Mouse (Mus musculus): Measurements from ENCODE around the gene Slc37a1. TPM values are rescaled to one million over a fixed set of nuclear protein-coding genes. Genes with fewer than 3 reads are reported as not detected.
A peak's percentile ranks its signal among the peaks of the same experiment; 100 is the strongest.

Slc37a1 gene
- total RNA-seq, 2 experiments from 2014 or later = 2.4 to 2.6 TPM

DNA sequence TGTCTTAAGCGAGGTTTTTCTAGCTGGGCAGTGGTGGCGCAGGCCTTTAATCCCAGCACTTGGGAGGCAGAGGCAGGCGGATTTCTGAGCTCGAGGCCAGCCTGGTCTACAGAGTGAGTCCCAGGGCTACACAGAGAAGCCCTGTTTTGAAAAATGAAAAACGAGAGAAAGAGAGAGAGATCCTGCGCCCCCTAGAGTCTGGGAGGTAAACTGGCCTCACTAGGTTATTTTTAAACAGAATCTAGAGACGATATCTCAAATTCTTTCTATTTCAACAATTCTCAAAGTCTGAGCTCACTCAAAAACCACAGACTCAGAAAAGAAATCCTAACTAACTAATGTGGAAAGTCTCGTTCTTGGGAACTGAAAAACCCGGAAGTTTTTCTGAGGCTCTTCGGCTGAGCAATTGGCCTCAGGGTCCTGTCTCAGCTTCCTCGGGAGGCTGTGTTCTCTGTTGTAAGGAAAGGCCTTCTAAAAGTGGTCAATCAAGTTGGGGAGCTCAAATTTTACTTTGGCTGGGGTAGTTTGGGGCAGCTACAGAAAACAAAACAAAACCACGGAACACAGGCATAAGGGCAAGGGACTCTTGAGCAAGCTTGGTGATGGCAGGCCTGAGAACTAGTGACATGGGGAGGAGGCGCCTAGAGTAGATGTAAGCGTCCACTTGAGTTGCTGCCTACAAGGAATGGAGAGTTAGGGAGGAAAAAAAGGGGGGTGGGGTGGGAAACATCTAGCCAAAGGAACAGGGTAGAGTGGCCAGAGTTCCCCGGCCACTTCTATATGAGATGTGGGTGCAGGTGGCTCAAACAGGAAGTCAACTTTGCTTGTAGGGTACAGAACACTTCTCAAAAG, 8.0 kb downstream of the Slc37a1 start:
- no peak for DNase-seq

DNA sequence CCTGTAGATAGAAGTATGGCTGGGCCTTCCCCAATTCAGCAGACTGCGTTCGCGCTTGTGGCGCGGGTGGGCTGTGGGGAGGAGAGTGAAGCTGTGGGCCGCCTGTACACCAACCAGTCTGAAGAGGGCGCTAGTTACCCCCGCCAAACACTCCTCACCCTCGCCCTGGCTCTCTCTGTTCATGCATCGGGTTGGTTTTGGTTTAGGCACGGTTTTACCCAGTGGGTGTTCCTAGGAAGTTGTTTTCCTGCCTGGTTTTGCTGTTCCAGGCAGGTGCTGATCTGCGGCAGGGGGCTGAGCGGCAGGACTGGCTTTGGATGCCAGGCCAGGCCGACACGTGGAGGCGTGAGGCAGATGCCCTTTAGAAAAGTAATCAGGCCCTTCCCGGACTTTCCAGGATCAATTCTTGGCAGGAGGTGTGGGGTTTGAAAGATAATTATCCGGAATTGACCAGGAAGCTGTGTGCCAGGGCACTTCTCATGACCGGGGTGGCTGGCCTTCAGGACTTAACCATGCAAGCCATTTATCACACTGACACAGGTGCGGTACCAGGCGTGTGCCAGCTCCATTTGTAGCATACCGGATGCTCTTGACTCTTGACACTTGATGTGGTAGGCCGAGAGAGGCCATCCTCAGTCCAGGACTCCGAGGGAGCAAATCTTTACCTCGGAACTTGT, 8.8 kb downstream of the Slc37a1 start:
- DNase-seq = no peak

DNA sequence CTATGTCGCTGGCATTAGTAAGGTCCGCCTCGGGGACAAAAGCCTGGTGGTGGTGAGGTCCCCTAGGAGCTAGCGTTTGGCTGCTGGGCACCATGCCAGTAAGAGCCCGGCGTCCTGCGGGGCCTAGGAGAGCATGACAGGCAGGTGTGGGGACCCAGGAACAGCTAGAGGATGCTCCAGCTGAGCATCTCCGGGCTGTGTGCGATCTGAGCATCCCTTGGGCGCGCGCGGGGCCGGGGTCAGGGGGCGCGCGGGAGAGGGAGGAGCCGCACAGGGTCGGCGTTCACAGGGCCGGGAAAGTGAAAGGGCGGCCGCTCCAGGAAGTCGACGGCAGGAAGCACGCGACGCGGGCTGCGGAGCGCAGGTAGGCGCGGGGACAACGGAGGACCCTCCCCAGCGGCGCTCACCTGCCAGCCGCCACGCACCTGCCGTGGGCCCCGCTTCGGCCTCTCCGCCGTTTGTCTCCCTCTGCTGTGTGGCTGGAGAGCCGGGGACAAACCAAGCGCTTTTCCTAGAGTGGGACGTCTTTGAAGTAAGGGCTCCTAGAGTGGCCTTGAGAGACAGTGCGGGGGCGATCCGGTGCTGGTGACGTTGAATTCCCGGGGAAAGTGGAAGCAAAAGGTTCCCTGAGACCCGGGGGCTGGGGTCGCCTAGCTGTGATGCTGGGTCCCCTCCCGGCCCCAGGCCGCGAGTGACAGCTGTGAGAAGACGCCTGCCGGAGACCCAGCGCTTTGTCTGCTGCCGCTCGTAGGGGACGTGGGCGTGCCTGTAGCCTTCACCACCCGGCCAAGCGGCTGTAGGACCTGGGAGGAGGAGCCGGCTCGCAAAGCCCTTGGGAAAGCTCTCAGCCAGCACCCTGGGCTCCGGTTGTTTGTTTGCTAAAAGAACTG, 9.5 kb downstream of the Slc37a1 start:
- peak; percentile 75 for DNase-seq

DNA sequence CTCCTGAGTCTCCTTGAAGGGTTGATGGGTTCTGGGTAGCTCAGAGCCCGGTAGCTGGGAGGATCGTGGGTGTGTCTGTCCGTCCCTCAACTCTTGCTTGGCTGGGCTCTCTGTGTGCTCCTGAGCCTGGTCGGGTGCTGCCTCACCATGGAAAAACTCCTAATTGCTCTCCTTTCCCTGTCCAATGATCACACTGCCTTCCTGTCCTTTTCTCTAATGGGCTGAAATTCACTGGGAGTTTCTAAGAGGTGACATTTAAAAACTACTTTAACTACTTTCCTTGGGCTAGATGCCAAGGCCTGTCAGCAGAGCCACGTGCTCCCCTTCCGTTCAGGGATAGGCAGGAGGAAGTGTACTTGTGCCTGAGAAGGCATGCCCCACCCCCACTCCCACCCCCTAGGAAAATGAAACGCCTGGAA, 10.9 kb downstream of the Slc37a1 start:
- DNase-seq = peak; percentile 32

DNA sequence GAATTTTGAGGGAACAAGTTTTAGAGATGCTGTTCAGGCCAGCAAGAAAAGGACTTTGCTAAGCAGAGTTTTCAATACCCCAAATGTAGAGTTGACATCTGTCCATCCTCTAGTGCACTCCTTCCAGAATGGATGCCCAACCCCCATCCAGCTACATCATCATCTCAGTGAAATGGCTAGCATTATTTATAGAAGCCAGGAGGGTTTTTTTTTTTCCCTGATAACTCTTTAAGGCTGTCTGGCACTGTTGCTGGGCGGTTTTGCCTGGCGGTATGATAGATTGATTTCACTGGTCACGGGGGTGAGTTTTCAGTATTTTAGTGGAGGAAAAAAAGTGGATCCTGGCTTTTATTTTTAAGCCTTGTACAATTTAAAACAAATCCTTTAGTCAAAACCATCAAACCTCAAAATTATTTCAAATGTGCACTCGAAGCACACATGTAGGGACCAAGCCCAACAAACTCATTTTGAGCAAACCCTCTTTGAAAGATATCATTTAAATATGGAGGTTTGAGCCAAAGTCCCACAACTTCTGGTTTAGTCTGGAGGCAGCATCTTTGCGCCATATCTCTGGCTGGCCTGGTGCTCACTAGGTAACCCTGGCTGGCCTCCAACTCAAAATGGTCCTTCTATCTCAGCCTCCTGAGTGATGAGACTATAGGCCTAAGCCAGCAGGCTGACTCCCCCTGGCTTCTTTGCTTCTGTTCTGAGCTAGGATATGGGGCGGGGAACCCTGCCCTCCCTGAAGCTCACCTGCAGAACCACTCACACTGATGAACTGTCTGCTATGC, 12.0 kb downstream of the Slc37a1 start:
- DNase-seq = no peak

DNA sequence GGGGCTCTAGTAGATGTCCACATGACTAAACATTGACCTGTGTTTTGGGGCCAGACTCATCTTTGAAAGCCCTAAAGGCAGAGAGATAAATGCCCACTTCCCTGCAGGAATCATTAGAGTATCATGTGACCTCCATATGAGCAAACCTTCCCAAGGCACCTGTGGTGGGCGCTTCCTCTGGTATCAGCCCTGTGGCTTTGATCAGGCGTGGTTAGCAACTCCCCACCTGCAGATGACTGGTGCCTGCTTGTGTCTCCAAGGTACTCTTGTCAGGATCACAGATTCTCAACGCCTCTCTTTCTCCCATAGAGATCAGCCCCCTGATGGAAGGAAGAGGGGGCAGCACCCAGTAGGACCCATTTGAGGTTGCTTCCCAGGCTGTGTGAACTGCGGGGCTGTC, 13.4 kb downstream of the Slc37a1 start:
- DNase-seq = no peak

DNA sequence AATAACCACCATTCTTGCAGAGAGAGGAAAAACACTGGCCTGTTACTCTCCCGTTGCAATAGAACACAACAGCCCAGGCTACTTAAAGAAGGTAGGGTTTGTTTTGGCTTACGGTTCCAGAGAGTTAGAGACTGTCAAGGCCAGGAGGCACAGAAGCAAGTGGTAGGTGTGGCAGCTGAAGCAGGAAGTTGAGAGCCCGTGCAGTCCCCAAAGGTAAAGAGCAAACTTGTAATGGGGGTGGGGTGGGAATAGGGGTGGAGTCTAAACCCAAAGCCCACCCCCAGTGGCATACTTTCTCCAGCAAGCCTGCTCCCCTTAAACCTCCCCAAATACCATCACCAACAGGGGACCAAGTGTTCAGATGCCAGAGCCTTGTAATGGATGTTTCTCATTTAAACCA, 14.1 kb downstream of the Slc37a1 start:
- no peak for DNase-seq

DNA sequence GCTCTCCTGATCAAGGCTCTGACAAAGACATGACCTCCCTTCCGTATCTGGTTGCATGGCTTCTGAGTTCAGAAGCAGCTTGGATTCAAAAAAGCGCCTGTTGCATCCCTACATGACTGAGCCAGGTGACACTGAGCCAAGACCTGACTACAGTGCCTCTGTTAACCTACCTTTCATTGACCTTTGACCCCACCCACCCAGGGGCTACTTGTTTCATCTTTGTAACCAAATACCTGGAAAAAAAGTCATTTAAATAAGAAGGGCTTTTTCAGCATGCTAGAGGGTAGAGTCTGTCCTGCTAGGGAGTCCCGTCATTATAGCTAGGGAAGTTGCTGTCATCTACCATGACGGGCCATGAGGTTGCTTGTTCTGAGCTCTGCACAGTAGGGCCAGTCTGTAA, 16.8 kb downstream of the Slc37a1 start:
- no peak for DNase-seq

DNA sequence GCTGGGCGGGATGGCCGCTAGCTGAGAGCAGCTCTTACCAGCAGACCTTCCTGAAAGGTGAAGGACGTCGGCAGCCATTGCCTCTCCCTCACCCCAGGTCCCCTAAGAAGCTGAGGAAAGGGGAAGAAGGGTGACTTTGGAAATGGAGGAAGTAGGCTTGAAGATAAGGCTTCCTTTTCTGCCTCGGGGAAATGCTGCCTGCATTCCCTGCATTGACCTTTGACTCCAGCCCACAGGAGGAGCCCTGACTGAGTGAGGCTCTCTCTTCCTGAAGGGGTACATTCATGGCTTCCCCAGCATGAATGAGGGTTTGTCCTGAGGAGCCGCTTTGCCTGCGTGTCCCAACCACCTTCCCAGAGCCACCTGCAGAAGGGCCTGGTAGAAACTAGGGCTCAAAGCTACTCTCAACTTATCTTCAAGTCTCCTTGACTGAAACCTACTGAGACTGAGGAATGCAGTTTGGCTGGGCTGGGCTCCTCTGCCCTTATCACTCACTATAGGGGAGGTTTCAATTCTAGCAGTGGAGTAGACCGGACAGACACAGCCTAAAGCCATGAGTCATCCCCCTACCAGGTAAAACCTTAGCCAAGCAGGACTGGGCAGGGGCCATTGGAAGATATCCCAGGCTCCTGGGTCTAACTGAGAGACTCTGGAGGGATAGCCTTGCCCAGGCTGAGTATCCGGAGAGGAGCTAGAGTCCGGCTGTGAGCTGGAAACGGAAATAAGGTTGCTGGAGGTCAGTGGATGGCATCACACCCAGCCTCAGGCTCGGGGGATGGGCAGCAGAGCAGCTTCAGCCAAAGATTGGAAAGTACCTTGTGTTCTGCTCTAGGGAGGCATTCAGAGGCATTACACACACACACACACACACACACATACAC, 18.5 kb downstream of the Slc37a1 start:
- peak; percentile 37 for DNase-seq

DNA sequence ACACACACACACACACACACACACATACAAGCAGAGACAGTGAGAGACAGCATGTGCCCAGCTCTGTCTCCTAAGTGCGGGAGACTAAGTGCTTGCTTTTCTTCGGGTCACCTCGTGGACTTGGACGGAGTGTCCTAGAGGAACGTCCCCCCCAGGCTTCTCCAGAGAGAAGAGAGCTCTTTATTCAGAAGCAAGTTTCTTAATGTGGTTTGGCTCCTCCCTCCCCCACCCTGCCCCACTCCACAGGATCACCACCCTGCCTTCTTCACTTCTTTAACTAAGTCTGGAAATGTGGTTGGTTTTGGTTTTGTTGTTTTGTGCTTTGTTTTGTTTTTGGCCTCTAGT, 19.2 kb downstream of the Slc37a1 start:
- no peak for DNase-seq

DNA sequence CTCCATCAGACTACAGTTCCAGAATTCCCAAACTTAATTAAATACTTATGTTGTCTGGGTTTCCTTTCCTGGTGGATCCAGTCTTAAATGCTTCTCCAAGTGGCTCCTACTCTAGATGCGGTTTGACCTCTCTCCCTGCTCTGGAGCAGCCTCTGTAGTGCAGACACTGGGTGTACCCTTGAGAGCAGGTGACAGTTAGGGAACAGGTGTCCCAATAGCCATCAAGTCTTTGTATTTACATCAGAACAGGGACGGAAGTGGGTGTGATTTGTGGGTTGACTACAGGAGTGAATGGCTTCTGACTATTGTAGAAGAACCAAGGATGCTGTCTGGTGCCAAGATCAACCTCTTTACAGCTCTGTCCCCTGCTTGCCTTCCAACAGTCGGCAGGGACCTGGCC, 21.2 kb downstream of the Slc37a1 start:
- DNase-seq = no peak

DNA sequence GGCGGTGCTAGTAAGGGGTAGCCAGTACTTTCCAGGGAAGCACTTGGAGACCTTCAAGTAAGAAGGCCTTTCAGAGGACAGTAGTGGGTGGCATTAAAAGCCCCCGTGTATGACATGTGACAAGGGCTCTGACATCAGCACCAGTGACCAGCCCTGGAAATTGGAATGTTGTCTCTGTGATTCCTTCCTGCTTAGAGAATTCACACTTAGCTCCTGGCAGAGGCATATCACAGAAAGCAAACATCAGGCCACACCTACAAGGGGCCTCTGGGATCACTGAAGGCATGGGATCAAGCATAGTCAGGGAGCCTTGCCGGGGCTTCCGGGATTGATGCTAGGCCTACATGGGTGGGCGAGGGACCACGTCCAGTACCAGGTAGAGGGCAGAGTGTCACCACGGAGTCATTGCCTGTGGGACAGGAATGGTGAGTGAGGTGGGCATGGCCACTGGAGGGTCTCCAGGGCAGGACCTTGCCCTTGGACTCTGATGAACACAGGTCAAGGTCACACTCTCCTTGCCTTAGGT, 21.8 kb downstream of the Slc37a1 start:
- DNase-seq = no peak

DNA sequence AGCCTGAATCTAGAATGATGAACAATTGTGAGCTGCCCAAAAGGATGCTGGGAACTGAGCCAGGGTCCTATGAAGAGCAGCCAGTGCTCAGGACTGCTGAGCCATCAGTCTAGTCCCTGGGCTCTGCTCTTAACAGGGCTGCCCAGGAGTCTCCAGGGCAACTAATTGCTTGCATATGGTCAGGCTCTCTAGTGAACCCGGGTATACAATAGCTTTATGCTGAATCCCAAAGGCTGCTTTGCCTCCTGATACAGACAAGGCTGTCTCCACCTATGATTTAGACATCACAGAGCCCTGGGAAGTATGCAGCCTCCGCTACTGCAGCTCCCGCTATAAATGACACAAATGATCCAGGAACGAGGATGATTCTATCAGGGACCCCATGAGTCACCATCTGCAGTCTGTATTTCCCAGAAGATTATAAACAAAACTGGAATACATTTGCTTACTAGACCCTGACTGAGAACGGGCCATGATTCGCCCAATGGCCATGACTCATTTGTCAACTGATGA, 22.7 kb downstream of the Slc37a1 start:
- DNase-seq = peak; percentile 39

DNA sequence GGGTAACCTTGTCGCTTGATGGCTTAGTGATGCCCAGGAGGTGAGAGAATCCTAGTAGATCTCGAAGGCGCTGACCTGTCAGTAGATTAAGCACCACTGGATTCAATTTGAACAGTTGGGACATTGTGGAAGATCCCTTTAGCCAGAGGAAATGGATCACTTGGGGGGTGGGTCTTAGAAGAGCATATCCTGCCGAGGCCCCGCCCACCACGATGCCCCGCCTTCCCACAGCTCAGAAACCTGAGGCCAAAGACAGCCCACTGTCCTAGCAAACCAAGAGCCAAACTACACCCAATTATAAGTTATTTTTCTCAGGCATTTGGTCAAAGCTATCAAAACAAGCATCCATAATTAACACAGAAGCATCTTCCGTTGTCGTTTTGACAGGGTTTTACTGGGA, 24.5 kb downstream of the Slc37a1 start:
- no peak for DNase-seq

DNA sequence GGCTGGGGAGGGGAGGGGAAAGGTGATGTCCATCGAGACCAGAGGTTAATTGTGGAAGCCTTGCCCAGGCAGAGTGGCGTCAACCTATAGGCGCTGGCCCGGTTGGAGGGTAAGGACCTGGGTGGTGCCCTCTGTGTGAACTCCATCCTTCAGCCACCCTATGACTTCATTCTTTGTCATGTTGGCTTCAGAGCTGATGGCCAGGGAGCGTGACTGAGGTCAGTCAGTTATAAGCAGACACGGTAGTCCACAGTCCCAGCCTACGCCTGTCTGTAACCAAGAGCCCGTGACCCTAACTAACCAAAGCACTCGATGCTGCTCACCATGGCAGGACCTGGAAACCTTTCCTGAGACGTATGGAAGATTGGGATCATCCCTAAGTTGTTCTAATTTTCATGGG, 26.1 kb downstream of the Slc37a1 start:
- DNase-seq = no peak

DNA sequence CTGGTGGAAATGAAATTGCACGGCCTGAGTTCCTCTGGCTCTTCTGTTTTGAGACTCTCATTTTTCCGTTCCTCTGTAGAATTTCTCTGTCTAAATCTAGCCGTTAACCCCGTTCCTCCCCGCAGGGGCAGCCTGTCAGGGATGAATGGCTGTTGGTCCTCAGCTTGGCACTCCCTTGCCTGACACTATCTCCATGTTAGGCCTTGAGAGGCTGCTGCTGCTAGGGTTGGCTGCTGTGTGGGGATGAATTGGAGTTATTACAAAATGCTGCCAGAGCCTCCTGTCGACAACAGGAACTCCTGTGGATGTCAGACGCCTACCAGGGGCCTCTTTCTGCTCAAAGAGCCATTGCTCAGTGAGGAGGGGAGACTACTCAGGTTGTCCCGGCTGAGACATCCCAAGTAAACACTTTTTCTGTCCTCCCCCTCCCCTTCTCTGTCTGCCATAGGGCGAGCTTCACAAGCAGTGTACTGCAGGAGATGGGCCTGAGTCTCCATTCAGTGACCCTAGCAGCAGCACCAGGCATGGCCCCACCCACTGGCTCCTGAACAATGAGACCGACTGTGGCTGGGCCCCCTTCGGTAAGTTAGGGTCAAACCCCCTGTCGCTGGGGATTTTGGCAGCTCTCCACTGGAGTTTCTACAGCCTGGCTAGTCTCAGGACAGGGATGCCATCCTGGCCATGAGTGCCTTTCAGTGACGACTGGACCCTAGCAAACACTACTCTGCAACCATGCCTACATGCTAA, 28.6 kb downstream of the Slc37a1 start:
- DNase-seq = no peak

DNA sequence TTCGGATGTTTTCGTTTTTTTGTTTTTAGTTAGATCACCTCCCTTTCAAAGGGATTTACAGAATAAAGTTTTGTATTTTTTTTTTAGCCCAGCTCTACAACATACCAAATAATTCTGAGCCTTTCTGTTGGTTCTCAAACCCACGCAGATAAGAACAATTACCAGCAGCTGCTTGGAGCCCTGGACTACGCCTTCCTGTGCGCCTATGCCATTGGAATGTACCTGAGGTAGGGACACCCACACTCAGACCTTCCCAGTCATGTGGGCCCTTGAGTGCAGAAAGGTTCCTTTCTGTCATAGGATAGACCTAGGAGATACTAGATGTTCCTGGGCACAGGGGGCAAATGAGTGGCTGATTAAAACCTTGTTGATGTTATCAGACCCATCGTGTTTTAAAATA, 29.4 kb downstream of the Slc37a1 start:
- no peak for DNase-seq

DNA sequence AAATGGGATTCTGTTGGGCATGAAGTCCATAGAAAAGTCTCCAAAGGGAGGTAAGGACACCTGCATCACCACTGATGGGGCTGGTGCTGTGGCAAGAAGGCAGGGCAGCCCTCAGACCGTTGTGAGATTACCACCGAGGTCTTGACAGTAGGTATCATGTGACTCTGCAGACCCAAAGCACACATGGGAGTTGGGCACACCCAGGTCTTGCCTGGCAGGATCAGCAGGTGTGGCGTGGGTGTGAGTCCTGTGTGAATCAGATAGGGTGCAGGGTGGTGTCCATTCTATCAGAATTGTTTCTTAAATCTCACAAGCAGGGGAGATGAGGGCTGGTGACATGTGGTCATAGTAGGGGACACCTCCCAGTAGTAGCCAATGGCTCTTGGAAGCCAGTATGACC, 30.4 kb downstream of the Slc37a1 start:
- no peak for DNase-seq

DNA sequence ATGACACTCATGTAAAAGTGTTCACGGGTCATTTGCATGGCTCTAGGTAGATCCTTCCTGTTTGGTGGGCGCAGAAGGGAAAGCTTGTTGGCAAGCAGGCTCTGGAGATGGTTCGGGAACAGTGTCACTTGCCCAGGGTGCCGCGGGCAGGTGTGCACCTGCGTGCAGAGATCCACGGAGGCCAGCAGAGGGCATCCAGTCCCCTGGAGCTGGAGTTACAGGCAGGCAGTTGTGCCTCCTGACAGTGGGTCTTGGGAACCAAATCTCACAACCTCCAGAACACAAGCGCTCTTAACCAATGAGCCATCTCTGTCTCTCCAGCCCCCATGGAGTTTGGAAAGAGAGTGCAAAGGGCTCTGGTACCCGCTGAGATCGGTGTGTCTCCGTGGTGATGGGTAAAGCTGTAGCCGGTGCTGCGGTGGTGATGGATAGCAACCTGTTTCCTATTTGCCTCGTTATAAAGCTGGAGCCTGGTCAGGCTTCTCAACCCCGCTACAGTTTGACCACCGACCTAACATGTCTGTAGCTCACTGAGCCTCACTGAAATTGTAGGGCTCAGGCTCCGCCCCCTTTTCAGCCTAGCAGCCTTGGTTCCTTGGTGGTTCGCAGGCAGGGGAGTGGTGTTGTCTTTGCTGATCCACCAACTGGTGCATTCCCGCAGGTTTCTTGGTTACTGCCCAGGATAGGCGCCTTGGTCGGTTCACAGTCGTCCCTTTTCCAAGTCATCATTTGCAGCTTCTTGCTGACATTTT, 31.1 kb downstream of the Slc37a1 start:
- no peak for DNase-seq
